Mouse (Mus musculus) right cerebral cortex, postnatal 10 days (tissue): ENCODE measurements at regions not wholly inside any gene's neighbourhood (a gene's known extent, or its start where the extent isn't known, plus 50 kb on each side); places are given as distances from the start of the nearest gene placed in this dataset.
A peak's percentile ranks its signal among the peaks of the same experiment; 100 is the strongest.

Experiments used
- DNase-seq, 2 experiments: peaks; one replicate each; pipeline ENCODE4 v3.0.0; 2021; ENCODE audit warnings: low spot score in 2 of 2

- no peak for DNase-seq
These were observed 150.1 kb upstream of the Stmnd1 start for GRCm38 (mm10) chr13:46123446-46123845.

GRCm38 (mm10) chr13:46116576-46116975, 151.8 kb upstream of the Atxn1 start:
- peak in 1 of 2 experiments; percentile 42 for DNase-seq

- no peak for DNase-seq
These were observed 140.2 kb upstream of the Atxn1 start for GRCm38 (mm10) chr13:46104971-46105370.

GRCm38 (mm10) chr13:46098621-46099020, 133.8 kb upstream of the Atxn1 start:
- DNase-seq, result no peak

- peak; percentile 52 to 61 for DNase-seq
These were observed 133.3 kb upstream of the Atxn1 start for GRCm38 (mm10) chr13:46098131-46098530.

GRCm38 (mm10) chr13:46096968-46097367, 132.2 kb upstream of the Atxn1 start:
- no peak for DNase-seq

GRCm38 (mm10) chr13:46096416-46096815, 131.6 kb upstream of the Atxn1 start:
- DNase-seq, result peak in 1 of 2 experiments; percentile 68

DNA sequence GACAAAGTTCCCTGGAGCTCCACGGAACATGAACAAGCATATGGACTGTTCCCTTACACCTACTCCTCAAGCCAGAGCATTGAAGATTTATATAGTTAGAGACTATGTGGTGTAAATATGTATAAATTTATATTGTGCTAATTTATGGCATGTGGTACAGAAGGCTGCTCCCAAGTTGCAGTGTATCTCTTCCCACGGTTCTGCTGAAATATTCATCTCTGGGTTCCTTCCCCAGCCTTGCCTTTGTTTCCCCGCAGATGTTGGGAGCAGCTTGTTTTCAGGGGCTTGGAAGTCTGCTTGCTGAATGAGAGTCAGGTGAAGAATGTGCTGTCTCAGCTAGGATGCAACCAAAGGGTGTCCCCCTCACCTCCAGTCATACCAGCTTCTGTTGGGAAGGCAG, 128.0 kb upstream of the Atxn1 start:
- peak in 1 of 2 experiments; percentile 53 for DNase-seq

DNA sequence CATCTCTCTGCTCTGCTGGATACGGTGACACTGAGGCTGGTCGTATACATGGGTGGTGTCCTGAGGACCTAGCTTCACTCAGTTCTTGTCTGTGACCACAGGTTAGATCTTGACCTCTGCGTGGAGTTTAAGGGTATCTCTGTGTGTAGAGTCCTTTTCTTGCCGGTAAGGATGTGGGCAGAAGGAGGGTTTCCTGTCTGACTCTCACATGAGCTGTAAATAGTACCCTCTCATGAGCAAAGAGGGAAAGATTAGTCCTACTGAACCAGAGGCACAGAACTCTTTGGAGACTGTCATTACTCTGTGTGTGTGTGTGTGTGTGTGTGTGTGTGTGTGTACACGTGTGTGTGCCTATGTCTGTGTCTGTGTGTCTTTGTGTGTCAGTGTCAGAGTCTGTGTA, 126.3 kb upstream of the Atxn1 start:
- DNase-seq, result no peak

GRCm38 (mm10) chr13:46088237-46088636, 123.4 kb upstream of the Atxn1 start:
- no peak for DNase-seq

DNA sequence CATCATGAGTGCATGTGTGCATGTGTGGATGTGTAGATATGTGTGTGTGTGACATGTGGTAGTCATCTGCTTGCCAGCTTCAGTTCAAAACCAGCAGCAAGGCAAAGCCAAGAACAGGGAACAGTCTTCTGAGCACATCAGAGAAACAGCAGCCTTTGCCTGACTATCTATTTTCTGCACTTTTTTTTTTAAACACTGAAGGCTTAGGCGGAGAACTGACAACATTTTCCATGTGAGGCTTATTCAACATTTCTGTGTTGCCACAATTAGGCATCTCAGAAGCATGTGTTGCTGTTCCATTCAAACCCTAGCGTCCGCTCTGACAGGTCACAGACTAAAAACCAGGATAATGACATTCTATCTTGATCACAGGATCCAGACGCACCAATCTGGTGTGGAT, 122.9 kb upstream of the Atxn1 start:
- DNase-seq, result peak in 1 of 2 experiments; percentile 44

- DNase-seq, result no peak
These were observed 112.1 kb upstream of the Atxn1 start for GRCm38 (mm10) chr13:46076879-46077278.

GRCm38 (mm10) chr13:46071670-46072069, 106.9 kb upstream of the Atxn1 start:
- no peak for DNase-seq

GRCm38 (mm10) chr13:46069571-46069970, 104.8 kb upstream of the Atxn1 start:
- no peak for DNase-seq

DNA sequence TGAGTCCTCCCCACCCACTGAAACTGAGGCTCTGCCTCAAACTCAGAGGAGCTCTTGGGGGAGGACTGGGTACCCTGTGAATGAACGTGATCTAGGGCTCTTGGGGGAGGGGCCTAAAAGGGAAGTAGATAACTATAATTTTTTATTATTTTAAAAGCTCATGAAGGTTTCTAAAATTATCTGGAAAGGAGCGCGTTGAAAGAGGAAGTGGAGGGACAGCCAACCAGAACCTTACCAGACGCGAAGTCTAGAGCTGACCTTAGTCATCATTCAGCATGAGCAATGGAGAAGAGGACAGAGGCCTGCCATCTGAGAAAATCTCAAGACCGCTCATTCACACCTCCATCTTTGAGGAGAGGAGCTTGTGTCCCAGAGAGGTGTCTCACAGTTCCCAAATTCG, 98.0 kb upstream of the Atxn1 start:
- no peak for DNase-seq

DNA sequence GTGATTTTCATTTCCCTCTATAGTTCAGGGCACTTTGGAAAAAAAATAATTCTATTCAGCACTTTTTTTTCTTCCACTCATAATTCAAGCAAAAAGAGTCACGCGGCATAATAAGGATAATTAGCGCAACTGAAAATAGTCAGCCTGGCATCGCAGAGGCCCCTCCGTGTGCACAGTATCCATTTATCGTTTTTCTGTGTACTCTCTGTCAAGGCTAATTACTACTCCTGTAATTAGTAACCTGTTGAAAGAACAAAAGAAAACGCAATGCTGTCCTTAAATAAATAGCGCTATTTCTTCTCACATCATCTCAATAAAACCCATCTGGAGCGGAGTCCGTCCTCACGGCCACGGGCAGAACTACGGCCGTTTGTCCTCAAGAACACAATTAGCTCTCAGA, 95.1 kb upstream of the Atxn1 start:
- no peak for DNase-seq

GRCm38 (mm10) chr13:46058862-46059261, 94.1 kb upstream of the Atxn1 start:
- no peak for DNase-seq

DNA sequence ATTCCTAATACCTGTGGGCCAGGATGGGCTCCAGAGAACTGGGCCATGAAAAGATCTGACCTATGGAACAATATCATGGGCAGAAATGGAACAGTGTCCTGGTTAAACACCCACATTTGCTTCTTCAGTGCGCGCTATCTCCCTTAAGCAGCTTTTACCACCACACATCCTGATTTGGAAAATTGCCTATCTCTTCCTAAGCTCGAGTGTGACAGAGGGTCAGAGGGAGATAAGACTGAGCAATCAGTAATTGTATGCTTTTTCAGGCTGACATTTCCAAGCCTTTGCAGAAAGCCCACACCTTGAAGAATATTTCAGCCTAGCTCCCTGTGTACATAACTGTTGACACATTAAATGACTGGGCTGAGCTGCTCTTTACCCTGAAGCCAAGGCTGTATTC, 93.5 kb upstream of the Atxn1 start:
- no peak for DNase-seq

GRCm38 (mm10) chr13:46055410-46055809, 90.6 kb upstream of the Atxn1 start:
- no peak for DNase-seq

- DNase-seq, result peak in 1 of 2 experiments; percentile 39
These were observed 78.8 kb upstream of the Atxn1 start for GRCm38 (mm10) chr13:46043568-46043967.

GRCm38 (mm10) chr13:46043016-46043415, 78.2 kb upstream of the Atxn1 start:
- DNase-seq, result peak; percentile 43 to 62

GRCm38 (mm10) chr13:46042224-46042623, 77.4 kb upstream of the Atxn1 start:
- no peak for DNase-seq

DNA sequence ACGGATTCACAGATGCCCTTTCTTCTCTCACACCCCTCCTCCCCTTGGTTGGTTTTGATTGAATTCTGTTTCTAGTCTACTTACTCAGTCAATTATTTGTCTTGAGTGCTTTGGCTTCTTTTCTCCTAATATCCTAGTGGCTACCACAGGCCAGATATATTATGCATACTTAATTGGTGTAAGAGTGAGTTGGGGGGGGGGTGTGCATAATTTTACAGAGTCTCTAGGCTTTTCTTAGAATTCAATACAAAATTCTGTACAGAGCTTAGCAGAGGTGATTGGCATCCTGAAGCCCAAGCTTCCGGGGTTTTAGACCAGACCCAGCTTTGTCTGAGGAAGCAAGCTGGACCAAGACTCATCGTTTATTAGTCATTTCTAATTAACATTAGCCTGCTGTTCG, 76.7 kb upstream of the Atxn1 start:
- DNase-seq, result no peak

- DNase-seq, result no peak
These were observed 75.3 kb upstream of the Atxn1 start for GRCm38 (mm10) chr13:46040062-46040461.
